Mouse (Mus musculus) small intestine, adult 2 months (tissue): ENCODE data around the gene Epb41l2.

Experiments used
- CTCF ChIP-seq: fragments of 200-500 bp; IDR thresholded peaks from 2 replicates; pipeline ENCODE4 v1.5.1; 2012; ENCODE audit warnings: low read depth, mild to moderate bottlenecking, control low read depth, inconsistent platforms, low read length, moderate library complexity, mixed read lengths; ENCODE audit not compliant: insufficient replicate concordance, insufficient read length; ENCODE audit errors: extremely low read depth
- POLR2A ChIP-seq: fragments of 200-500 bp; IDR thresholded peaks from 2 replicates; pipeline ENCODE4 v1.6.1; 2012; ENCODE audit warnings: low read depth, mild to moderate bottlenecking, control low read depth, inconsistent platforms, low read length, moderate library complexity

- no peak for TF ChIP-seq CTCF
- TF ChIP-seq POLR2A = no peak
These were observed 5.2 kb upstream of the Epb41l2 start for GRCm38 (mm10) chr10:25354390-25354789.
